Mouse (Mus musculus) megakaryocyte, embryonic 14.5 days (primary cell): ENCODE measurements at regions not wholly inside any gene's neighbourhood (a gene's known extent, or its start where the extent isn't known, plus 50 kb on each side); places are given as distances from the start of the nearest gene placed in this dataset.

Source experiments
- FLI1 ChIP-seq: IDR thresholded peaks from 2 replicates; pipeline ENCODE4 v1.6.1; 2012; ENCODE audit warnings: low read length, inconsistent platforms, mixed read lengths
- GATA1 ChIP-seq: IDR thresholded peaks from 3 replicates; pipeline ENCODE4 v1.6.1; 2012; ENCODE audit warnings: mixed read lengths, low read length, inconsistent platforms, borderline replicate concordance

GRCm38 (mm10) chr8:103874506-103874905, 226.9 kb upstream of the Cdh5 start:
- TF ChIP-seq GATA1 (no peak), FLI1 (no peak)
